Mouse (Mus musculus) urinary bladder, postnatal 10 days (tissue): ENCODE data around the gene Gm17093.
"Not testable (repeated sequence)": the region's sequence is repeated elsewhere in the genome, so short reads cannot be mapped to it uniquely, and the experiment has no call there.

Source experiments
- DNase-seq: peaks from one replicate; pipeline ENCODE4 v3.0.0; 2022; ENCODE audit warnings: low spot score

Gm17093 gene

GRCm38 (mm10) chr14:44517976-44518375 is at the start of gene Gm17093:
Gene Gm17093 (plus strand): TSS chr14:44518276.
- not testable (repeated sequence) for DNase-seq

GRCm38 (mm10) chr14:44492163-44492562 is 25.9 kb upstream of the Gm17093 start, which contains the start of gene BC061237:
Gene BC061237 (plus strand): TSS chr14:44492463.
- not testable (repeated sequence) for DNase-seq

GRCm38 (mm10) chr14:44547961-44548360 is 29.9 kb downstream of the Gm17093 start:
- DNase-seq, result not testable (repeated sequence)
